Mouse (Mus musculus): ENCODE results near the gene Itgb1bp2. TPM values are rescaled to one million over a fixed set of nuclear protein-coding genes. Genes with fewer than 3 reads are reported as not detected.

The Itgb1bp2 gene
- polyA plus RNA-seq (2012; ENCODE audit: insufficient read depth, insufficient read length, missing spikeins), result 5.5 and 6.1 TPM in 2 replicates

- Histone ChIP-seq H3K4me1 (ENCODE audit: control insufficient read depth, insufficient read depth, insufficient read length, low read length) (no peaks in the 10 kb centered on the region), H3K4me3 (ENCODE audit: insufficient read depth, low read depth, low read length) (no peak within 1 kb of the TSS), H3K27ac (replicated peaks; ENCODE audit: low read depth, low read length) (no peak within 1 kb of the TSS)
These were observed at the start of gene Itgb1bp2 for GRCm38 (mm10) chrX:101448886-101449475. TSS of gene Itgb1bp2 (plus strand) at chrX:101449088.

DNA sequence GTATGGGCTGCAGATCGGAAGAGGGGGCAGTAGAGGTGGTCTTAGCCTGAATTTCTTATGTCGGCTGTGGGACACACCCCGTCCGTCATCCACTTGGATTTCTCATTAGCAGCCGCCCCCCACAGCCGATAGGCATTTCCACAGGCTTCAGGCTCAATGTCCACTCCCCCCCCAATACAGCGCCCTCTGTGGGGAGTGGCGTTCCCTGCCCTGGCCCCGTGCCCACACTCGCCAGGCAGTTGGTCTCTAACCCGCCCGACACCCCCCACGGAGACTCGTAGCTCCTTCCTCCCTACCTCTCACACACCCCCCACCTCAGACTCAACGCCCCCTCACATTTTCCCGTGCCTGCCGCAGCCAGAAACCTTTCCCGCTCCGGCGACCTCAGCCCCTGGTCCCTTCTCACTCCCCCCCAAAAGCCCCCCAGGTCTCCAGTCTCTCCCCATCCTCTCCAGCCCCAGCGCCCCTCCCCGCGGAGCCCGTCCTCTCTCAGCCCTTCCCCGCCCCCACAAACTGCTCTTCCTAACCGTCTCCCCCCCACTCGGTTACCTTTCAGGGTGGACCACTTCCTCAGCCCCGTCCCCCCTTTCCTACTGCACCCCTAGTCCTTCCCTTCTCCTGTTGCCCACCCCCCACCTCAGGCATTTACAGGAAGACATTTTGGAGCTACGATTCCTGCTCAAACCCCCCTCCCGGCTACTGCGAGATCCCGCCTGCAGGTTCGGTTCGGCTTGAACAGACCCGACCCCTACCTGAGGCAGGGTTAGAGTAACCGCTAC, 29.8 kb upstream of the Itgb1bp2 start:
- Histone ChIP-seq H3K27ac (replicated peaks; ENCODE audit: low read depth, low read length) (peak overlapping the region; percentile 82), H3K4me3 (ENCODE audit: insufficient read depth, low read depth, low read length) (peak overlapping the region; percentile 99), H3K4me1 (ENCODE audit: control insufficient read depth, insufficient read depth, insufficient read length, low read length) (0 out of 2 replicates have a peak, but pooled peaks cover 2% of the 10 kb centered on the region)

- H3K27ac ChIP-seq (replicated peaks; ENCODE audit: low read depth, low read length), result peak overlapping the region; percentile 82
- peak overlapping the region; percentile 99 for H3K4me3 ChIP-seq (ENCODE audit: insufficient read depth, low read depth, low read length)
- 0 out of 2 replicates have a peak, but pooled peaks cover 2% of the 10 kb centered on the region for H3K4me1 ChIP-seq (ENCODE audit: control insufficient read depth, insufficient read depth, insufficient read length, low read length)
These were observed 28.9 kb upstream of the Itgb1bp2 start for GRCm38 (mm10) chrX:101419725-101420699.

DNA sequence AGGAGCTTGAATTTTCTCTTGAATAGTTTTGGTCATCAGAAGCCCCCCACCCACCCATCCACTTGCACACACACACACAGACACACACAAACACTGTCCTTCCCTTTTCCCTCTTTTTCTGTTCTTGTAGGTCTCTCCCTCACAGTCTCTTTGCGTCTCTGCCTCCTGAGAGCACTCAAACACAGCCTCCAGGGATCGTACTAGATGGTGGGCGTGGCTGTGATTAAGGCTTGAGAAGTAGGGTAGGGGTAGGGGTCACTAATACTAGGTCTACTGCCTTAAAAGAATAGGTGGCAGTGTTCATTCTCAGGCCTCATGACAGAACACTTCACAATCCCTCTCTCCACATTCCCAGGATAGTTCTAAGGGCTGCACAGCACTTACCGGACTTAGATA, 28.2 kb upstream of the Itgb1bp2 start, which contains the start of gene Zmym3:
Gene Zmym3 (minus strand): TSS at position 150 of the 396 bp plus-strand sequence.
- Histone ChIP-seq H3K27ac (replicated peaks; ENCODE audit: low read depth, low read length) (peak within 1 kb of the TSS; percentile 43), H3K4me1 (ENCODE audit: control insufficient read depth, insufficient read depth, insufficient read length, low read length) (0 out of 2 replicates have a peak, but pooled peaks cover 2% of the 10 kb centered on the region), H3K4me3 (ENCODE audit: insufficient read depth, low read depth, low read length) (peak within 1 kb of the TSS; percentile 99)

GRCm38 (mm10) chrX:101423462-101423861, 25.4 kb upstream of the Itgb1bp2 start:
- 0 out of 2 replicates have a peak, but pooled peaks cover 2% of the 10 kb centered on the region for H3K4me1 ChIP-seq (ENCODE audit: control insufficient read depth, insufficient read depth, insufficient read length, low read length)
- no peak overlapping the region for H3K27ac ChIP-seq (replicated peaks; ENCODE audit: low read depth, low read length)
- no peak overlapping the region for H3K4me3 ChIP-seq (ENCODE audit: insufficient read depth, low read depth, low read length)

DNA sequence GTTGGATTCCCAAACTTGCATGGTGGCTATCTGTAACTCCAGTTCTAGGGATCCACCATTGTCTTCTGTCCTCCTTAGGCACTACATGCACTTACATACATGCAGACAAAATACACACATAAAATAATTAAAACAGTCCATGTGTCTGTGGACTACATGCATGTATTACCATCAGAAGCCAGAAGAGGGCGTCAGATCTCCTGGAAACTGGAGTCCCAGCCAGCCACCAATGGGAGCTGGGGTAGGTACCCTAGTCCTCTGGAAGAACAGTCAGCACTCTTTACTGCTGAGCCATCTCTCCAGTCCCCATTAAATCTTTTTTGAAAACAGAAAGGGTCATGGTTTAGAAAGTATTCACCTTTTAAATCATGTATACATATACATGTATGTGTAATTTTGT, 21.1 kb upstream of the Itgb1bp2 start:
- Histone ChIP-seq H3K4me3 (ENCODE audit: insufficient read depth, low read depth, low read length) (no peak overlapping the region), H3K27ac (replicated peaks; ENCODE audit: low read depth, low read length) (no peak overlapping the region), H3K4me1 (ENCODE audit: control insufficient read depth, insufficient read depth, insufficient read length, low read length) (no peaks in the 10 kb centered on the region)

DNA sequence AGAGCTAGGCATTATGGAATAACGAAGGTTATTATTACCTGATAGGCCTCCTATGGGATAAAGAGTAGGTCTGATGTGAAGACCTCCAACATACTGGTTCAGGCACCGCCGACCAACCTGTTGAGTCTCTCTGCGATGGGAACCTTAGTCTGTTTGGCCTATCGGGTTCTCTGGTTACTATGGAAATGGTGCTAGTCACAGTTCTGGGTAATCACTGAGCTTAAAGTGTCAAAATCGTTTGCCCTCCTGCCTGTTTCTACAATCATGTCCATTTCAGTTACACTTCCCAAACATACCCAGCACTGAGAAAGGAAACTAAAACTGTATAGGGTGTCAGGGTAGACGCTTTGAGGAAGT, 20.1 kb upstream of the Itgb1bp2 start:
- Histone ChIP-seq H3K4me3 (ENCODE audit: insufficient read depth, low read depth, low read length) (peak overlapping the region; percentile 65), H3K4me1 (ENCODE audit: control insufficient read depth, insufficient read depth, insufficient read length, low read length) (no peaks in the 10 kb centered on the region), H3K27ac (replicated peaks; ENCODE audit: low read depth, low read length) (peak overlapping the region; percentile 85)

DNA sequence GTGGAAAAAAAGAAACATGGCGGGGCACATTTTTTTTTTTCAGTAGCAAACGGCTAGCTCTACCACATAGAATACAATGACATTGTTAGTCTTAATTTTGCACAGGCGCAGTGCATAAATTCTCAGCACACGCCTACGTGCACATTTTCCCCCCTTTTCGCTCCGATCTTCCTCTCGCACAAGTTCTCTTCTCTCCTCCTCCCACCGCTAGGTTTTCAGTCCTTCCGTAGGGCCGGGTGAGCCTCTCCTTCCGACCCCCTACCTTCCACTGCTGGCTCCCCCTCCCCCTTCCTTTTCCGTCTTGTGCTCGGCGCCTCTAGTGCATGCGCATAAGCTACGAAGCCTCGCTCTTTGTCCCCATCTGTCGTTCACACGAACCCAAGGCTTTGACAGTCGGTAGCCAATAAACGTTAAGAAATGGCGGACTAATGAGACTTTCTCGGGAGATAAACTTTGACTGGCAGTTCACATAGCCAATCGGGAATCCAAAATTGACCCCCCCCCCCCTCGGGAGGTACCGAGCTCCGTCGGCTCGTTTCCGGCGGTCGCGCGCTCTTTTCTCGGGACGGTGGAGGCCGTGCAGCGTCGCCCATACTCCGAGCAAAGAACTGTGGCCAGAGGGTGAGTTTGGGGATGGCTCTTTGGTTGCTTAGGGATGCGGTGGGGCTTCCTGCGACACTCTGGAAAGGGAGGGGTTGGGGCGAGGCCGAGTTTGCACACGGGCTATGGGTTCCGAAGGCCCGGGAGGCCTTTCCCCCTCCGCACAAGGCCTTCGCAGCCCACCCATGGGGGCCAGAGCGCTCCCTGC, 19.5 kb upstream of the Itgb1bp2 start, which contains the start of gene Nono:
Gene Nono (plus strand): TSS at position 177 of the 808 bp plus-strand sequence.
- peak within 1 kb of the TSS; percentile 85 for H3K27ac ChIP-seq (replicated peaks; ENCODE audit: low read depth, low read length)
- H3K4me1 ChIP-seq (ENCODE audit: control insufficient read depth, insufficient read depth, insufficient read length, low read length), result no peaks in the 10 kb centered on the region
- peak within 1 kb of the TSS; percentile 89 for H3K4me3 ChIP-seq (ENCODE audit: insufficient read depth, low read depth, low read length)

- Histone ChIP-seq H3K4me3 (ENCODE audit: insufficient read depth, low read depth, low read length) (peak overlapping the region; percentile 89), H3K4me1 (ENCODE audit: control insufficient read depth, insufficient read depth, insufficient read length, low read length) (no peaks in the 10 kb centered on the region), H3K27ac (replicated peaks; ENCODE audit: low read depth, low read length) (peak overlapping the region; percentile 78)
These were observed 18.9 kb upstream of the Itgb1bp2 start for GRCm38 (mm10) chrX:101429976-101430375.

DNA sequence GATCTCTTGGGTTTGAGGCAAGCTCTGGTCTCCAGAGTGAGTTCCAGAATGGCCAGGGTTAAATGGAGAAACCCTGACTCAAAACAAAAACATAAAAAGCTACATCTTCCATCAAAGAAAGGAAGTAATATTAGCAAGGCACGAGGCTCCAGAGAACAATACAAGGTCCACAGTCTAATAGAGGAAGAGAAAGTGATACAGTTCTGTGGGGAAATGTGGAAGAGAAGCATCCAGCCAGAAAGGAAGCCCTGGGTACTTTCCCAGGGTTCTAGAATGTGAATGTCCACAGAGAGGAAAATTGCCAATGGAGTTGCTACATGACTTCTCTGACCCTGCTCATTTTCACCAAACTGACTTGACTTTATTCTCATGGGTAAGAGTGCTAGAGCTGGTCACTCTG, 2.3 kb downstream of the Itgb1bp2 start:
- Histone ChIP-seq H3K27ac (replicated peaks; ENCODE audit: low read depth, low read length) (no peak overlapping the region; the same call in 1 of the 2 replicates), H3K4me1 (ENCODE audit: control insufficient read depth, insufficient read depth, insufficient read length, low read length) (no peaks in the 10 kb centered on the region), H3K4me3 (ENCODE audit: insufficient read depth, low read depth, low read length) (no peak overlapping the region)

DNA sequence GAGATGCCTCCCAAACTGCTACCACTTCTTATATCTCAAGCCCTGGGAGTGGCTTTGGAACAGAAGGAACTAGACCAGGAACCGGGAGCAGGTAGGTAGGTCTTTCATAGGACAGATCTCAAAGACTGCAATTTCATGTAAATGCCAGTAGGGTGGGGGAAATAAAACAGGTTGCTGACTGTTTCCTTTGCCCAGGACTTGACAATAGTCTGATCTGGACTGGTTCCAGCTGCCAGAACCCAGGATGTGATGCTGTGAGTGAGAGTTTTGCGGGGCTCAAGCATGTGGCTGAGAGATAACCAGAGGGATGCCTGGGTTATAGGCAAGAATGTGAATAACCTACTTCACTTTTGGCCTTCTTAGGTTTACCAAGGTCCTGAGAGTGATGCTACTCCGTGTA, 2.7 kb downstream of the Itgb1bp2 start:
- Histone ChIP-seq H3K4me3 (ENCODE audit: insufficient read depth, low read depth, low read length) (no peak overlapping the region), H3K27ac (replicated peaks; ENCODE audit: low read depth, low read length) (no peak overlapping the region; the same call in 1 of the 2 replicates), H3K4me1 (ENCODE audit: control insufficient read depth, insufficient read depth, insufficient read length, low read length) (no peaks in the 10 kb centered on the region)

- Histone ChIP-seq H3K4me3 (ENCODE audit: insufficient read depth, low read depth, low read length) (no peak overlapping the region), H3K27ac (replicated peaks; ENCODE audit: low read depth, low read length) (no peak overlapping the region), H3K4me1 (ENCODE audit: control insufficient read depth, insufficient read depth, insufficient read length, low read length) (no peaks in the 10 kb centered on the region)
These were observed 23.3 kb downstream of the Itgb1bp2 start for GRCm38 (mm10) chrX:101472202-101472601.

GRCm38 (mm10) chrX:101481604-101482350, 32.9 kb downstream of the Itgb1bp2 start:
- no peak overlapping the region for H3K4me3 ChIP-seq (ENCODE audit: insufficient read depth, low read depth, low read length)
- no peaks in the 10 kb centered on the region for H3K4me1 ChIP-seq (ENCODE audit: control insufficient read depth, insufficient read depth, insufficient read length, low read length)
- H3K27ac ChIP-seq (replicated peaks; ENCODE audit: low read depth, low read length), result no peak overlapping the region

Data from brown adipose tissue, adult 24 weeks (tissue).